Mouse (Mus musculus) brain, embryonic 14.5 days (tissue): ENCODE results near the gene Tmem39a. TPM values are rescaled to one million over a fixed set of nuclear protein-coding genes. Genes with fewer than 3 reads are reported as not detected.

Experiments used
- DNase-seq: peaks from one replicate; pipeline ENCODE4 v3.0.0-alpha.2; 2011; ENCODE audit warnings: low read depth
- CTCF ChIP-seq: fragments of 200-500 bp; IDR thresholded peaks from 2 replicates; pipeline ENCODE4 v1.5.1; 2012; ENCODE audit warnings: inconsistent platforms, mild to moderate bottlenecking, moderate library complexity, borderline replicate concordance; ENCODE audit not compliant: insufficient read depth, insufficient read length; ENCODE audit errors: extremely low read depth
- POLR2A ChIP-seq: fragments of 200-500 bp; IDR thresholded peaks from 2 replicates; pipeline ENCODE4 v1.6.1; 2012; ENCODE audit warnings: mild to moderate bottlenecking, inconsistent platforms, borderline replicate concordance; ENCODE audit not compliant: poor library complexity, insufficient read depth, insufficient read length, severe bottlenecking; ENCODE audit errors: extremely low read depth
- polyA plus RNA-seq: library from polyadenylated mRNA; depleted of rRNA; stranded (reverse); fragments of >200 nt; gene quantifications from 2 replicates; pipeline ENCODE4 v1.2.3, GENCODE M21; 2012; rRNA removed

The Tmem39a gene
- polyA plus RNA-seq, 1 experiment: 86.0 TPM

DNA sequence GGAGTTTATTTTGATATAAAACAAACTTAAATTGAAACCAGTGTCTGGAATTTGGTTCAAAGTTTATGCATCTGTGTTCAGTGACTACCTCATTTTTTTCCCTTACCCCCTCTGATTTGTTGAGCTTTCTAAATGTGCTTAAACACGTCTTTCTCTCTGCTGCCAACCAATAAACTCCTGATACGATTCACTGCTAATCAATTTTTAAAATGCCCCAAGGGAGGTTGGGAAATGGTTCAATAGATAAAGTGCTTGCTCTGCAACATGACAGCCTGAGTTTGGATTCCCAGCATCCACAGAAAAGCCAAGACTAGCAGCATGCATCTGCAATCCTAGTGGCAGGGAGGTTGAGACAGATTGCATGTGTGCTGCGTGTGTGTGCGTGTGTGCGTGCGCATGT lies 55.1 kb downstream of the Tmem39a start:
- DNase-seq: no peak
- TF ChIP-seq CTCF: no peak
- no peak for TF ChIP-seq POLR2A

DNA sequence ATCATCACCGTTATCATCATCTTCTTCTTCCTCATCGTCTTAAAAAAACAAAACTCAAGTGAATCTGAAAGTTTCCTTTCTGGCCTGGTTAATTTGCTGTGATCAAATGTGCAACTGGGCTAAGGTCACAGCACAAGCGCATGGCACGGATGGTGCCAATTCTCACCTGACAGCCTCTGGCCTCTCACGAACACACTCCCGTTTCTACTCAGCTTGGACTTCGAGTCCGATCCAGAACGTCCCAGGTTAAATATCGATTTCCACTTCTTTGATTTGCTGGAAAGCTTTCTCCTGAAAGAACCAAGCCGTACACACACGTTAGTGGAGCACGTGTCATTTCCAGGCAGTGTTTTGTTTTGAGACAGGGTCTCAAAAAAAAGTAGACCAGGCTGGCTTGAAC lies 59.5 kb downstream of the Tmem39a start:
- no peak for DNase-seq
- TF ChIP-seq CTCF (no peak), POLR2A (no peak)

DNA sequence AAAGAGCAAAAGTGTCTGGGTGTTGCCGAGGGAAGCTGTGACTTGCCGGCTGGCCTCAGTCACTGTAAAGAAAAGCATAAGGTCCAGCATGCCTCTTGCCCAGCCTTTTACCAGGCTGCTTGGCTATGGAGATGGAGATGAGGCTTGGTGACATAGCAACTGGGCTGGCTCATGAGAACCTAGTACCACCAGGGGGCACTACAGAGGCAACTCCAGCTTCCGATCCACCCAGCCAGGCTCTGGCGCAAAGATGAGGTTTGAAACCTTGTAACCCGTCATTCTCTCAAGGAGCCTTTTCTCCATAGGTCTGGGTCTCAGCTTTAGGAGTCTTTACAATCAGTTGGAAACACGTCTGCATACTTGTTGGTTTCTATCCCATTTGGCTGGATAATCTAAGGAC lies 60.6 kb downstream of the Tmem39a start:
- TF ChIP-seq POLR2A (no peak), CTCF (peak; percentile 84)
- peak; percentile 84 for DNase-seq

DNA sequence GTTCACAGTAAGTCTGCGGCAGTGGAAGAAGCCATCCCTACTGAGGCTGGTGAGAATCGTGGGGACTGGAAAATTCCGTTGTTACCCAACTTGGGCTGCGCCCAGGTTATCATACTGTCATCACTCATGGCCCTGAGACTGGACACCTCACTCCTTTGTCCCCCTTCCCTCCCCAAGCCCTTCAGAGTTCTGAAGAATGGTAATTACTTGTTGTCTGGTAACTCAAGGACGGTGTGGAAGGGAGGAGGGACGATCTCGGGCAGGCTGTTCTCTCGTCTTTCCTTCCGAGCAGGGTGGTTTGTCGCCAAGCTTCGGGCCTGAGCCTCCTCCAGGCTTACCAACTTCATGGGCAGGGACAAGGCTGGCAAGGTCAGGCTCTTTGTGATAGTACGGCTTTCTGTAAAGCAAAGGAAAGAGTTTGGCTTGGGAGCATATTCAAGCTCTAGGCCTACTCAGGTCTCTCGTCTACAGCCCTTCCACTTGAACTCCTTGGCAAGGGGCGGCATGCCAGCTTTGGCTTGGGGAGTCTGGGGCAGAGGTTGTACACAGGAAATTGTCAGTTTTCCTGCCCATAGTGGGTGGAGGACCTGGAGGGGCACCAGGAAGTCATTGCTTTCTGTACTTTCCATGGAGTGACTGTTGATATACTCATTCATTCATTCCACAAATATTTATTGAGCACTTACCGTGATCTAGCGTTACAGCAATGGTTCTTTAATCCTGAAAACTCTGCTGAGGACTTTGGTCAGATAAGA lies 62.4 kb downstream of the Tmem39a start:
- TF ChIP-seq POLR2A (no peak), CTCF (no peak)
- no peak for DNase-seq

DNA sequence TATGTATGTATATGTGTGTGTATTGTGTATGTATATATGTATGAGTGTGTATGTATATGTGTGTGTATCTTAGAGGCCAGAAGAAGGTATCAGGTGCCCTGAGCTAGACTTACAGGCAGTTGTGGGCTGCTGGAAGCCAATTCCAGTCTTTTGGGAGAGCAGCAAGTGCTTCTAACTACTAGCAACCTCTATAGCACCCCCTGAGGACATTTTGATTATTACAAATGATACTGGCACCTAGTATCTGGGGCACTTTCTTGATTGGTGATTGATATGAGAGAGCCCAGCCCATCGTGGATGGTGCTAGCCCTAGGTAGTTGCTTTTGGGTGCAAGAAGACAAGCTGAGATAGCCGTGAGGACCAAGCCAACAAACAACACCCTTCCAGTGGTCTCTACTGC lies 63.8 kb downstream of the Tmem39a start:
- DNase-seq: peak; percentile 24
- no peak for TF ChIP-seq POLR2A
- TF ChIP-seq CTCF: no peak

DNA sequence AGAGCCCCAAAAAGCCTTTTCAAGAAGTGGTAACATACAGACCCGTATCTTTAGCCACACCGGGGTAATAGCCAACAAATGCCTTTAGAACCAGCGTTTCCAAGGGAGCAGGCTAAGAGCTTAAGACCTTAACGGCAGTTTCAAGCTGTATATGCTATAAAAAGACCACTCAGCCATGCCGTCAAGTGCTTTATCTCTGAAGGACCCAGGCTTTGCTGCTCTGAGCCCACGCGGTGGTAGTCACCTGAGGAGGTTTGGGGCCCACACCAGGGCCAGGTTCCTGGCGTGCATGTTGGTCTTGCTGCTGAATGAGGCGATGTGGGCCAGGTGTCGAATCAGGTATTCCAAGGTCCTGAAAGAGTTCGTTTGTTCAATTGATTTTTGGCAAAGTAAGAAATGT lies 65.8 kb downstream of the Tmem39a start:
- DNase-seq: no peak
- no peak for TF ChIP-seq POLR2A
- no peak for TF ChIP-seq CTCF

DNA sequence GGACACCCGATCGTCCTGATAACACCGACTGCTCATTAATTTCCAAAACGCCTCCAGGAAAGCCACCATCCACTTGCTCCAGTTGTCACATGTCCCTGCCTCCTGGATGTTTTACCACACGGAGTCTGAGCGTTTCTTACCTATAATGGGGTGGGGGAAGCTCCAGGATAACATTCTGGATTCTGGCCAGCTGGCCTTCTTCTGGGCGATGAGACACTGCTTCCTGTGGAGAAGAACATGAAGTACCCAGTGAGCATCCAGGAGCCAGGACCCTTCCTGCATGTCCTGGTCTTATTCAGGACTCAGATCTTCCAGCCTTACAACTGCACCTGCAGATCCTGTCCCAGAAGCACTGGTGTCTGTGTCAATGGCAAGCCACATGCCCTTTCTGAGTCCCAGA lies 66.9 kb downstream of the Tmem39a start:
- TF ChIP-seq POLR2A: no peak
- no peak for TF ChIP-seq CTCF
- no peak for DNase-seq

DNA sequence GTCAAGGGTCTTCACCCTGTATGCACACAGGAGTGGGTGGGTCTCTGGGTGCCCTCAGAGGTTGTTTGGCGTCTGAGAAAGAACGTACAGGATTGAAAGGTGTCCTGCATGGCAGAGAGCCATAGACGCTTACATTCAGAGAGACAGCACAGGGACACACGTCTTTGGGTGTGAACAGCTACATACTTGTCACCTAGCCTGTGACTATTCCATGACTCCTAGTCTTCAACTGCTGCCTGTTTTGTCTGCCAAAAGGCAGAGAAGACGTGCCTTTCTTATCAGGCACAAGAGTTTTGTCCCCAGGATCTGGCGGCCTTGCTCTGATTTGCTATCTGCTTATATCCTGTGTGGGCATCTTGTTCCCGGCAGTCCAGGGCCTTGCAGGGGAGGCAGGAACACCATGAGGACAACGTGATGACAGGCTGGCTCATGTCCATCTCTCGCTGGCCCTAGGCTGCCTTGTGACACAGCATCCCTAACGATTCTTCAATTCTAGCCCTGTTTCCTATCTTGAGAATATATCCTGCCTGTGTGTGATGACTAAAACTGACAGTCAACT lies 67.4 kb downstream of the Tmem39a start:
- no peak for TF ChIP-seq CTCF
- DNase-seq: no peak

DNA sequence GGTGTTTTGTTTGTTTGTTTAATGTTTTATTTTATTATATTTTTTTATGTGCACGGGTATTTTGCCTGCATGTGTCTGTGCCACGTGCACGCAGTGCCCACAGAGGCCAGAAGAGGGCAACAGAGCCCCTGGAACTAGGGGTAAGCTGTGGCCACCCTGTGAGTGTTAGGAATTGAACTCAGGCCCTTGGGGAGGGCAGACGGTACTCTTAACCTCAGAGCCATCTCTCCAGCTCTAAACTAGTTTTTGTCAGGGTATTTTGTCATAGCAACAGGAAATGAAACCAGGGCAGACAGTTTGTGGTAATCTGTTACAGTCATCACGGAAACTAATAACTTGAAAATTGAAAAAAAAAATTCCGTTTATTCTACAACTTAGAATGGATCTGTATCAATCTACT lies 73.6 kb downstream of the Tmem39a start:
- DNase-seq: no peak
- peak; percentile 66; the same call in 1 of the 2 replicates for TF ChIP-seq CTCF
- TF ChIP-seq POLR2A: no peak

DNA sequence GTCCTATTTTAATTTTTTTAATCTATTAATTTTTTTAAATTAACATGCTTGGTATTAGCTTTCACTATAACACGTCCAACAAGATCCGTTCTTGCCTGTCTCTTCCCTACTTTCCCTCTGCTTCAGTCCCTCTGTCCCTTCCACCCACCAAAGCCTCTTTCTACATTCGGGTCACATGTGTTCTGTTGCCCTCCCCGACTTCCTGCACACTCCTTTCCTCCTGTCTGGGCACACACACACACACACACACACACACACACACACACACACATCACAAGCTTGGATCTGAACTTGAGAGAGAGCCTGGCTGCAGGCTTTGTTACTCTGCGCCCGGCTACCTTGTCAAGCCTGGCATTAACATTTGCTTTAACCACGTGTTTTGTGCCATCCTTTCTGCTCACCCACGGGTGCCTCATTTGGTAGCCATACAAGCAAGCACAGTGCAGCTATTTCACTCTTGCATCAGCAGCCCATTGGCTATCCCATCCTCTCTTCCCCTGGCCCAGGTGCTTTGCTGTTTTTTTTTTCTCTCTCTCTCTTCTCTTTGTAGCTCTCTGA lies 77.4 kb downstream of the Tmem39a start:
- TF ChIP-seq POLR2A (no peak), CTCF (no peak)
- DNase-seq: no peak

DNA sequence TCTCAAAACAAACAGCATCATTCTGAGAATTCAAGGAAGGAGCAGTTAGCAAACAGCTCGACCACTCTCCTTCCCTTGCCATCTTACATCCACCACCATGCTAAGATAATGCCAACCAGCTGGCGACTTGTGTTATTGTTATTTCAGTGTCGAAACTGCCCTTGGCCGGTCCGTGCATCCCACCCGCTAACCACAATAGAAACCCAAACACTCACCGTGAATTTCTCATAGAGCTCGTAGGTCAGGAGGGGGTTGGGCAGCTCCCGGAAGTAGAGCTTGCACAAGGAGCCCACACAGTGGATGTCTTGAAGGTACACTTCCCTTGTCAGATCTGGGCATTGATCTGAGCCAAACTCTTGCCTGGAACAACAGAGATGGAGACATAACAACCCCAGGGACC lies 78.2 kb downstream of the Tmem39a start:
- TF ChIP-seq POLR2A (no peak), CTCF (no peak)
- no peak for DNase-seq

DNA sequence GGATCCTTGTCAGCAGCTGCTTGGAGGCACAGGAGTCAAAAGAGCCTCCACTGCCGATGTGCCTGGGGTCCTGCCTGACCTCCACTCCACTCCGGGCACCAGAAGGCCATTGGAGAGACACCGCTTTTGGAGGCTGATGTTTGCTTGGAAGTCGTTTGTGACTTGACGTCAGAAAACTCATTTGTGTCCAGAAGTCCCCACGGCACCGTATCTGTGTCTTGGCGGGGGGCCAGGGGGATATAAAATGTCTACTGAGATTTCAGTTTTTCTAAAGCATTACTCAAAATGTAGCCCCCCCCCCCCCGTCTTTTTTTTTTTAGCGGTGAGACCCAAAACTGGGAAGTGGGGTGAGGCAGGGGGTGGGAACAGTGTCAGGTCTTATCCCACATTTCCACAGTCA lies 78.6 kb downstream of the Tmem39a start:
- DNase-seq: no peak
- TF ChIP-seq POLR2A (no peak), CTCF (no peak)

Other genes starting within 250 kb of the Tmem39a start
- 0.49 and 1.4 TPM in 2 replicates for gene Maats1, start 216.6 kb upstream of the Tmem39a start, polyA plus RNA-seq
- gene Cox17, start 211.7 kb upstream of the Tmem39a start, polyA plus RNA-seq: 62.9 and 69.0 TPM in 2 replicates
- gene Gm21987, start 211.7 kb upstream of the Tmem39a start, polyA plus RNA-seq: not detected in 2 replicates
- 0.81 and 0.85 TPM in 2 replicates for gene Popdc2, start 196.5 kb upstream of the Tmem39a start, polyA plus RNA-seq
- gene Pla1a, start 125.6 kb upstream of the Tmem39a start, polyA plus RNA-seq: 0.25 and 0.37 TPM in 2 replicates
- gene Adprh, start 106.0 kb upstream of the Tmem39a start, polyA plus RNA-seq: 73.8 and 77.3 TPM in 2 replicates
- gene Cd80, start 103.1 kb upstream of the Tmem39a start, polyA plus RNA-seq: 0.32 and 0.33 TPM in 2 replicates
- gene Timmdc1, start 36.0 kb upstream of the Tmem39a start, polyA plus RNA-seq: 18.5 and 19.1 TPM in 2 replicates
- 60.4 and 66.6 TPM in 2 replicates for gene Poglut1, start 8.4 kb upstream of the Tmem39a start, polyA plus RNA-seq
- 3.2 and 7.0 TPM in 2 replicates for gene Arhgap31, start 154.6 kb downstream of the Tmem39a start, polyA plus RNA-seq
- gene B4galt4, start 183.6 kb downstream of the Tmem39a start, polyA plus RNA-seq: 14.1 and 18.8 TPM in 2 replicates
- gene Upk1b, start 241.6 kb downstream of the Tmem39a start, polyA plus RNA-seq: 1.3 and 2.7 TPM in 2 replicates